Mouse (Mus musculus): ENCODE measurements around the gene Pacrg. TPM values are rescaled to one million over a fixed set of nuclear protein-coding genes. Genes with fewer than 3 reads are reported as not detected.

The Pacrg gene
- polyA plus RNA-seq, 1 experiment from 2014 or later: 6.7 TPM

GRCm38 (mm10) chr17:10467102-10467501 lies 373.0 kb downstream of the Pacrg start:
- WGBS: 91% methylated on average over 3 of the region's 3 CpGs
- Histone ChIP-seq H3K27me3 (replicated peaks; ENCODE audit: control insufficient read depth, insufficient read depth, low read length) (no peaks in the 10 kb centered on the region), H3K4me1 (replicated peaks; ENCODE audit: control insufficient read depth, insufficient read depth, low read length) (no peaks in the 10 kb centered on the region), H3K4me3 (replicated peaks; ENCODE audit: low read length) (no peak overlapping the region), H3K9ac (replicated peaks; ENCODE audit: low read depth, low read length) (no peak overlapping the region), H3K27ac (ENCODE audit: low read length) (no peak overlapping the region), H3K36me3 (ENCODE audit: control insufficient read depth, insufficient read depth) (no peaks in the 10 kb centered on the region), H3K4me2 (ENCODE audit: low read length) (no peak overlapping the region), H3K9me3 (ENCODE audit: control insufficient read depth, low read length) (no peaks in the 10 kb centered on the region)
- no peak for ATAC-seq

- Histone ChIP-seq H3K27me3 (replicated peaks; ENCODE audit: control insufficient read depth, insufficient read depth, low read length) (no peaks in the 10 kb centered on the region), H3K9ac (replicated peaks; ENCODE audit: low read depth, low read length) (no peak overlapping the region), H3K4me2 (ENCODE audit: low read length) (no peak overlapping the region), H3K9me3 (ENCODE audit: control insufficient read depth, low read length) (no peaks in the 10 kb centered on the region), H3K4me3 (replicated peaks; ENCODE audit: low read length) (no peak overlapping the region), H3K4me1 (replicated peaks; ENCODE audit: control insufficient read depth, insufficient read depth, low read length) (no peaks in the 10 kb centered on the region), H3K36me3 (ENCODE audit: control insufficient read depth, insufficient read depth) (no peaks in the 10 kb centered on the region), H3K27ac (ENCODE audit: low read length) (no peak overlapping the region)
- ATAC-seq: no peak
- 85% methylated on average over 6 of the region's 6 CpGs for WGBS
These were observed 374.6 kb downstream of the Pacrg start for GRCm38 (mm10) chr17:10465467-10465866.

DNA sequence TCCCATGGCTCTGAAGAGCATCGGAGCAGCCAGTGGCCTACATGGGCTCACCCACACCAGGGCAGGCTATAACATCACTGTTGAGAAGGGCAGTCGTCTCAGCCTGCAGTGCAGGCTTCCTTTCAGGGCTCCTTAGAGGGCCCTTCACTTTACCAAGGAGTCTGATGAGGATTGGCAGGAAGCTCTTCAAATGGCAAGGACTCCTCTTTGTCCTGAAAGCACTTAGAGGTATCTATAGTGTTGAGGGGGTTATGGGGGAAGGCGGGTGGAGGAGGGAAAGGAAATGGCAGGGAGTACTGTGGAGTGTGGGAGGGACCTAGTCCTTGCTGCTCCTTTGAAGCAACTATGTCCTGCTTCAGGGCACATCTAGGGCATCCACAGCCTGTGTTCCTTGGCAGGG lies 375.4 kb downstream of the Pacrg start:
- Histone ChIP-seq H3K27ac (ENCODE audit: low read length) (no peak overlapping the region), H3K9ac (replicated peaks; ENCODE audit: low read depth, low read length) (no peak overlapping the region), H3K36me3 (ENCODE audit: control insufficient read depth, insufficient read depth) (no peaks in the 10 kb centered on the region), H3K4me1 (replicated peaks; ENCODE audit: control insufficient read depth, insufficient read depth, low read length) (no peaks in the 10 kb centered on the region), H3K27me3 (replicated peaks; ENCODE audit: control insufficient read depth, insufficient read depth, low read length) (no peaks in the 10 kb centered on the region), H3K4me2 (ENCODE audit: low read length) (no peak overlapping the region), H3K4me3 (replicated peaks; ENCODE audit: low read length) (no peak overlapping the region), H3K9me3 (ENCODE audit: control insufficient read depth, low read length) (no peaks in the 10 kb centered on the region)
- WGBS: 58% methylated on average over 3 of the region's 3 CpGs
- ATAC-seq: no peak

DNA sequence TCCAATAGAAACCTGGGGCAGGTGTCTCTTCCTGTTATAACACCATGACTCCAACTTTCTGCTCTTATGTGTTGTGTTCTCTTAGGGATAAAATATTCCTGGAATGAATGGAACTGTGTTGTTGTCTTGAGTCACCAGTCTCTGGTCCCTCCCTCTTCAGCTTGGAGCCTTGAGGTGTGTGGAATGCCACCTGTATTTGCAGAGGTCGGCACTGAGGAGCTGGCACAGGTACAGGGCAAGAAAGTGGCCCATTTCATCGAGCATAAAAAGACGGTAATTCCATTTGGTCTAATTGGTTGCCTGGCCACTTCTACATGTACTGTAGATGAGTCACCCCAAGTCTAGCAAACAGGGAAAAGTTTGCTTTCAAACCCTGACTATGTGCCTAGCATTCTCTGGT lies 376.5 kb downstream of the Pacrg start:
- no peak for ATAC-seq
- no peaks in the 10 kb centered on the region for H3K9me3 ChIP-seq (ENCODE audit: control insufficient read depth, low read length)
- no peak overlapping the region for H3K4me2 ChIP-seq (ENCODE audit: low read length)
- no peak overlapping the region for H3K27ac ChIP-seq (ENCODE audit: low read length)
- no peak overlapping the region for H3K9ac ChIP-seq (replicated peaks; ENCODE audit: low read depth, low read length)
- WGBS: 92% methylated on average over 3 of the region's 3 CpGs
- H3K4me3 ChIP-seq (replicated peaks; ENCODE audit: low read length): no peak overlapping the region
- no peaks in the 10 kb centered on the region for H3K36me3 ChIP-seq (ENCODE audit: control insufficient read depth, insufficient read depth)
- no peaks in the 10 kb centered on the region for H3K4me1 ChIP-seq (replicated peaks; ENCODE audit: control insufficient read depth, insufficient read depth, low read length)
- H3K27me3 ChIP-seq (replicated peaks; ENCODE audit: control insufficient read depth, insufficient read depth, low read length): no peaks in the 10 kb centered on the region

DNA sequence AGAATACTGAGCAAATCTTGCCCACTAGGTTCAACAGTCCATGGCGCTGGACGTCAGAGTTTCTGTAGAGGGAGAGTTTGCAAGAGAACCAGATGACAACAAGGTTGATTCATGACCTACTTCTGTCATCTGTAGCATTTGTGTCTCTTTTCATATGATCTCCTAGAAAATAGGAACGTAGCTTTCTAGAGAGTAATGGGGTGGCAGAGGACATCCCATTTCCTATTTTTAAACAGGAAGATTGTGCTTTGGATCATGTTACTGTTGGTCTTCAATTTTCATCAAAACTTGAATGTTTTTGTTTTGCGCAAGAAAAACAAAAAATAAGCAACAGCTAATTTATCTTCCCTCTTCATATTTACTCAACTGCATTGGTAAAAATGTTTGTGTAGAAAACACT lies 379.2 kb downstream of the Pacrg start:
- ATAC-seq: no peak
- Histone ChIP-seq H3K27me3 (replicated peaks; ENCODE audit: control insufficient read depth, insufficient read depth, low read length) (no peaks in the 10 kb centered on the region), H3K4me3 (replicated peaks; ENCODE audit: low read length) (no peak overlapping the region), H3K4me2 (ENCODE audit: low read length) (no peak overlapping the region), H3K4me1 (replicated peaks; ENCODE audit: control insufficient read depth, insufficient read depth, low read length) (no peaks in the 10 kb centered on the region), H3K9ac (replicated peaks; ENCODE audit: low read depth, low read length) (no peak overlapping the region), H3K36me3 (ENCODE audit: control insufficient read depth, insufficient read depth) (no peaks in the 10 kb centered on the region), H3K9me3 (ENCODE audit: control insufficient read depth, low read length) (no peaks in the 10 kb centered on the region), H3K27ac (ENCODE audit: low read length) (no peak overlapping the region)
- WGBS: 94% methylated on average over 4 of the region's 4 CpGs

- Histone ChIP-seq H3K4me1 (replicated peaks; ENCODE audit: control insufficient read depth, insufficient read depth, low read length) (no peaks in the 10 kb centered on the region), H3K4me2 (ENCODE audit: low read length) (no peak overlapping the region), H3K27ac (ENCODE audit: low read length) (no peak overlapping the region), H3K9ac (replicated peaks; ENCODE audit: low read depth, low read length) (no peak overlapping the region), H3K4me3 (replicated peaks; ENCODE audit: low read length) (no peak overlapping the region), H3K9me3 (ENCODE audit: control insufficient read depth, low read length) (no peaks in the 10 kb centered on the region), H3K27me3 (replicated peaks; ENCODE audit: control insufficient read depth, insufficient read depth, low read length) (no peaks in the 10 kb centered on the region), H3K36me3 (ENCODE audit: control insufficient read depth, insufficient read depth) (no peaks in the 10 kb centered on the region)
- ATAC-seq: no peak
These were observed 381.4 kb downstream of the Pacrg start for GRCm38 (mm10) chr17:10458743-10459142.

DNA sequence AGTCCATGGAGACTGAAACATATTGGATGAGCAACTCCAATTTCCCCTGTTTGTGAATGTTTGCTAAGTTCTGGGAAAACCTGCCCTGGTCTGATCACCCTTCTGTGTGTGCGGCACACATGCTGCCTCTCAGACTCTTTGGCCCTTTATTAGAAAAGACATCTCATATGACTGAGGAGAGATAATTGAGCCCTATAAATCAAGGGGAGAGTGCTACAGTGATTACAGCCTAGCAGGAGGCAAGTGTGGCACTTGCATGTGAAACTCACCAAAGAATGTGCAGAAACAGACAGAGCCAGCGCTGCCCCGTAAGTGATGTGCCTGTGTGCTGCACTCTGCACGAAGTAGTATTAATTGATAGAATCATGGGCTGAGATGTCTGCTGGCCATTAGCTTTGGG lies 383.7 kb downstream of the Pacrg start:
- Histone ChIP-seq H3K9me3 (ENCODE audit: control insufficient read depth, low read length) (no peaks in the 10 kb centered on the region), H3K4me3 (replicated peaks; ENCODE audit: low read length) (no peak overlapping the region), H3K9ac (replicated peaks; ENCODE audit: low read depth, low read length) (no peak overlapping the region), H3K27me3 (replicated peaks; ENCODE audit: control insufficient read depth, insufficient read depth, low read length) (no peaks in the 10 kb centered on the region), H3K4me1 (replicated peaks; ENCODE audit: control insufficient read depth, insufficient read depth, low read length) (peaks cover 4% of the 10 kb centered on the region), H3K27ac (ENCODE audit: low read length) (no peak overlapping the region), H3K4me2 (ENCODE audit: low read length) (no peak overlapping the region), H3K36me3 (ENCODE audit: control insufficient read depth, insufficient read depth) (no peaks in the 10 kb centered on the region)
- WGBS: 94% methylated on average over 4 of the region's 4 CpGs
- ATAC-seq: no peak

GRCm38 (mm10) chr17:10455961-10456360 lies 384.1 kb downstream of the Pacrg start:
- Histone ChIP-seq H3K27me3 (replicated peaks; ENCODE audit: control insufficient read depth, insufficient read depth, low read length) (no peaks in the 10 kb centered on the region), H3K4me2 (ENCODE audit: low read length) (no peak overlapping the region), H3K9ac (replicated peaks; ENCODE audit: low read depth, low read length) (no peak overlapping the region), H3K9me3 (ENCODE audit: control insufficient read depth, low read length) (no peaks in the 10 kb centered on the region), H3K4me3 (replicated peaks; ENCODE audit: low read length) (no peak overlapping the region), H3K4me1 (replicated peaks; ENCODE audit: control insufficient read depth, insufficient read depth, low read length) (peaks cover 8% of the 10 kb centered on the region), H3K27ac (ENCODE audit: low read length) (no peak overlapping the region), H3K36me3 (ENCODE audit: control insufficient read depth, insufficient read depth) (no peaks in the 10 kb centered on the region)
- 87% methylated on average over 7 of the region's 7 CpGs for WGBS
- no peak for ATAC-seq

- H3K4me2 ChIP-seq (ENCODE audit: low read length): no peak overlapping the region
- H3K9ac ChIP-seq (replicated peaks; ENCODE audit: low read depth, low read length): no peak overlapping the region
- H3K4me1 ChIP-seq (replicated peaks; ENCODE audit: control insufficient read depth, insufficient read depth, low read length): peaks cover 14% of the 10 kb centered on the region
- no peak for ATAC-seq
- no peaks in the 10 kb centered on the region for H3K9me3 ChIP-seq (ENCODE audit: control insufficient read depth, low read length)
- H3K4me3 ChIP-seq (replicated peaks; ENCODE audit: low read length): no peak overlapping the region
- no peaks in the 10 kb centered on the region for H3K36me3 ChIP-seq (ENCODE audit: control insufficient read depth, insufficient read depth)
- no peak overlapping the region for H3K27ac ChIP-seq (ENCODE audit: low read length)
- no peaks in the 10 kb centered on the region for H3K27me3 ChIP-seq (replicated peaks; ENCODE audit: control insufficient read depth, insufficient read depth, low read length)
- WGBS: 93% methylated on average over 8 of the region's 8 CpGs
These were observed 385.7 kb downstream of the Pacrg start for GRCm38 (mm10) chr17:10454406-10454805.

DNA sequence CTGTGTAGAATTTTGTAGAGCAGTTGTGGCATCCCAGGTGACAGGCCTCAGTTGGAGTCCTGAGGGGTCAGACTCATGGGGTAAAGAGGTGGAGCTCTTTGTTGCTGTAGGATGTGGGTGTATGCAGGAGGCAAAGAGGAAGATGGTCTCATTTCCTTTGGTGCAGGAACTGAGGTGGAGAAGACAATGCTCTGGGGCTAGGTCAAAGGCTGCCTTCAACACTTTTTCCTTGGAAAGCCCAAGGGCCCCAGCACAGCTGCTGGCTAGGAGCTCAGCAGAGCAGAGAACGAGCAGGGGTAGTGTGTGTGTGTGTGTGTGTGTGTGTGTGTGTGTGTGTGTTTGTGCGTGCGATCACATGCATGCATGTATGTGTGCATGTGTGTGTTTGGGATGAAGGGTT lies 387.3 kb downstream of the Pacrg start:
- H3K27ac ChIP-seq (ENCODE audit: low read length): no peak overlapping the region
- H3K27me3 ChIP-seq (replicated peaks; ENCODE audit: control insufficient read depth, insufficient read depth, low read length): no peaks in the 10 kb centered on the region
- 93% methylated on average over 3 of the region's 3 CpGs for WGBS
- no peak for ATAC-seq
- no peaks in the 10 kb centered on the region for H3K36me3 ChIP-seq (ENCODE audit: control insufficient read depth, insufficient read depth)
- no peak overlapping the region for H3K4me3 ChIP-seq (replicated peaks; ENCODE audit: low read length)
- H3K4me1 ChIP-seq (replicated peaks; ENCODE audit: control insufficient read depth, insufficient read depth, low read length): peaks cover 18% of the 10 kb centered on the region
- no peak overlapping the region for H3K9ac ChIP-seq (replicated peaks; ENCODE audit: low read depth, low read length)
- no peak overlapping the region for H3K4me2 ChIP-seq (ENCODE audit: low read length)
- no peaks in the 10 kb centered on the region for H3K9me3 ChIP-seq (ENCODE audit: control insufficient read depth, low read length)

Measured in forebrain, embryonic 16.5 days (tissue).